Mouse (Mus musculus) embryonic facial prominence, embryonic 12.5 days (tissue): Measurements from ENCODE around the gene Ttc39d. TPM values are rescaled to one million over a fixed set of nuclear protein-coding genes. Genes with fewer than 3 reads are reported as not detected.
"Not testable (repeated sequence)": the region's sequence is repeated elsewhere in the genome, so short reads cannot be mapped to it uniquely, and the experiment has no call there.

Experiments
- ATAC-seq: fragments of 200-750 bp; cut with Nextera tagmentation; 2 replicates; pipeline ENCODE4 v1.8.0; 2017; ENCODE audit not compliant: insufficient number of reproducible peaks, insufficient read depth, low FRiP score, low TSS enrichment
- H3K27ac ChIP-seq: fragments of 300-500 bp; sonication (generic); 2 replicates; pipeline ENCODE4 v1.5.1; 2016; ENCODE audit warnings: mild to moderate bottlenecking
- H3K27me3 ChIP-seq: fragments of 300-500 bp; sonication (generic); 2 replicates; pipeline ENCODE4 v1.6.1; 2016; ENCODE audit warnings: mild to moderate bottlenecking, moderate library complexity
- H3K36me3 ChIP-seq: fragments of 300-500 bp; sonication (generic); 2 replicates; pipeline ENCODE4 v1.6.1; 2016; ENCODE audit warnings: mild to moderate bottlenecking
- H3K4me1 ChIP-seq: fragments of 300-500 bp; sonication (generic); 2 replicates; pipeline ENCODE4 v1.6.1; 2016
- H3K4me2 ChIP-seq: fragments of 300-500 bp; sonication (generic); replicated peaks from 2 replicates; pipeline ENCODE4 v1.6.1; 2016; ENCODE audit warnings: mild to moderate bottlenecking, moderate library complexity
- H3K4me3 ChIP-seq: fragments of 300-500 bp; sonication (generic); 2 replicates; pipeline ENCODE4 v1.5.1; 2016; ENCODE audit warnings: mild to moderate bottlenecking
- H3K9ac ChIP-seq: fragments of 300-500 bp; sonication (generic); 2 replicates; pipeline ENCODE4 v1.6.1; 2016; ENCODE audit warnings: mild to moderate bottlenecking, moderate library complexity
- H3K9me3 ChIP-seq: fragments of 300-500 bp; sonication (generic); 2 replicates; pipeline ENCODE4 v1.6.1; 2016; ENCODE audit warnings: mild to moderate bottlenecking, moderate library complexity
- WGBS: fragments of 180-500 bp; shearing (Covaris S2); methylation state at CpG from one replicate; pipeline ENCODE4 v1.1.7; 2016; 5-methylcytosine and 5-hydroxymethylcytosine counted together
- polyA plus RNA-seq: library from polyadenylated mRNA; unstranded; fragments of >200 nt; fragmentation: Nextera tagmentation; extraction: Ambion mirVana; gene quantifications from 2 replicates; pipeline ENCODE4 v1.2.1, GENCODE M21; 2016

Gene Ttc39d
- polyA plus RNA-seq, 1 experiment from 2014 or later, result 0.10 TPM

- H3K9ac ChIP-seq, result no peak overlapping the region
- H3K4me3 ChIP-seq, result no peak overlapping the region
- 90% methylated on average over 3 of the region's 3 CpGs for WGBS
- no peak for ATAC-seq
- H3K27me3 ChIP-seq, result no peaks in the 10 kb centered on the region
- no peak overlapping the region for H3K27ac ChIP-seq
- H3K4me1 ChIP-seq, result no peaks in the 10 kb centered on the region
- no peaks in the 10 kb centered on the region for H3K9me3 ChIP-seq
- peaks cover 67% of the 10 kb centered on the region for H3K36me3 ChIP-seq
- H3K4me2 ChIP-seq, result no peak overlapping the region
These were observed 8.0 kb upstream of the Ttc39d start for GRCm38 (mm10) chr17:80199160-80199778.

- H3K4me3 ChIP-seq, result peak overlapping the region; percentile 93
- H3K9me3 ChIP-seq, result no peaks in the 10 kb centered on the region
- peak overlapping the region; percentile 99; the same call in 1 of the 2 replicates for H3K27ac ChIP-seq
- H3K9ac ChIP-seq, result peak overlapping the region; percentile 98
- peaks cover 33% of the 10 kb centered on the region for H3K36me3 ChIP-seq
- peaks cover 6% of the 10 kb centered on the region; the same call in 1 of the 2 replicates for H3K4me1 ChIP-seq
- 23% methylated on average over 5 of the region's 5 CpGs for WGBS
- H3K4me2 ChIP-seq, result peak overlapping the region; percentile 89
- H3K27me3 ChIP-seq, result no peaks in the 10 kb centered on the region
- no peak for ATAC-seq
These were observed 1.6 kb upstream of the Ttc39d start for GRCm38 (mm10) chr17:80205657-80206056.

GRCm38 (mm10) chr17:80206301-80206670 is 974 bp upstream of the Ttc39d start:
- H3K4me3 ChIP-seq, result peak overlapping the region; percentile 93
- no peaks in the 10 kb centered on the region for H3K27me3 ChIP-seq
- peak overlapping the region; percentile 99 for H3K27ac ChIP-seq
- WGBS, result under 1% methylated on average over 36 of the region's 36 CpGs
- peaks cover 33% of the 10 kb centered on the region for H3K36me3 ChIP-seq
- ATAC-seq, result peak; percentile 66
- no peaks in the 10 kb centered on the region for H3K9me3 ChIP-seq
- peaks cover 6% of the 10 kb centered on the region; the same call in 1 of the 2 replicates for H3K4me1 ChIP-seq
- peak overlapping the region; percentile 89 for H3K4me2 ChIP-seq
- peak overlapping the region; percentile 98 for H3K9ac ChIP-seq

GRCm38 (mm10) chr17:80213998-80214397 is 6.7 kb downstream of the Ttc39d start:
- H3K4me3 ChIP-seq, H3K4me2 ChIP-seq, H3K27me3 ChIP-seq, H3K36me3 ChIP-seq, H3K9ac ChIP-seq, H3K27ac ChIP-seq, H3K9me3 ChIP-seq, ATAC-seq, H3K4me1 ChIP-seq: not testable (repeated sequence)
- WGBS, result 86% methylated on average over 4 of the region's 4 CpGs

GRCm38 (mm10) chr17:80220131-80220530 is 12.9 kb downstream of the Ttc39d start:
- H3K27ac ChIP-seq, result no peak overlapping the region
- no peak for ATAC-seq
- no peaks in the 10 kb centered on the region for H3K36me3 ChIP-seq
- H3K4me3 ChIP-seq, result no peak overlapping the region
- H3K4me2 ChIP-seq, result no peak overlapping the region
- H3K4me1 ChIP-seq, result peaks cover 4% of the 10 kb centered on the region; the same call in 1 of the 2 replicates
- no peak overlapping the region for H3K9ac ChIP-seq
- H3K27me3 ChIP-seq, result no peaks in the 10 kb centered on the region
- H3K9me3 ChIP-seq, result no peaks in the 10 kb centered on the region
- 67% methylated on average over 2 of the region's 2 CpGs for WGBS

- peaks cover 5% of the 10 kb centered on the region; the same call in 1 of the 2 replicates for H3K4me1 ChIP-seq
- H3K27ac ChIP-seq, result no peak overlapping the region
- WGBS, result 72% methylated on average over 9 of the region's 9 CpGs
- no peak for ATAC-seq
- no peaks in the 10 kb centered on the region for H3K9me3 ChIP-seq
- no peaks in the 10 kb centered on the region for H3K36me3 ChIP-seq
- no peak overlapping the region for H3K4me2 ChIP-seq
- no peak overlapping the region for H3K4me3 ChIP-seq
- no peak overlapping the region for H3K9ac ChIP-seq
- H3K27me3 ChIP-seq, result no peaks in the 10 kb centered on the region
These were observed 13.9 kb downstream of the Ttc39d start for GRCm38 (mm10) chr17:80221202-80221601.

- Histone ChIP-seq H3K4me3 (no peak overlapping the region), H3K27ac (no peak overlapping the region), H3K4me1 (peaks cover 5% of the 10 kb centered on the region; the same call in 1 of the 2 replicates), H3K9me3 (no peaks in the 10 kb centered on the region), H3K4me2 (no peak overlapping the region), H3K36me3 (no peaks in the 10 kb centered on the region), H3K9ac (no peak overlapping the region), H3K27me3 (no peaks in the 10 kb centered on the region)
- whole genome bisulfite sequencing, result 74% methylated on average over 3 of the region's 3 CpGs
- ATAC-seq, result no peak
These were observed 14.8 kb downstream of the Ttc39d start for GRCm38 (mm10) chr17:80221890-80222628.

GRCm38 (mm10) chr17:80223829-80224228 is 16.6 kb downstream of the Ttc39d start:
- Histone ChIP-seq H3K27me3 (no peaks in the 10 kb centered on the region), H3K4me1 (peaks cover 5% of the 10 kb centered on the region; the same call in 1 of the 2 replicates), H3K27ac (peak overlapping the region; percentile 18; the same call in 1 of the 2 replicates), H3K9me3 (no peaks in the 10 kb centered on the region), H3K9ac (peak overlapping the region; percentile 73; the same call in 1 of the 2 replicates), H3K36me3 (peaks cover 4% of the 10 kb centered on the region; the same call in 1 of the 2 replicates), H3K4me3 (peak overlapping the region; percentile 63), H3K4me2 (peak overlapping the region; percentile 70)
- WGBS, result 10% methylated on average over 9 of the region's 9 CpGs
- ATAC-seq, result peak; percentile 64

- Histone ChIP-seq H3K27ac (peak within 1 kb of the TSS; percentile 88), H3K27me3 (no peaks in the 10 kb centered on the region), H3K9ac (peak within 1 kb of the TSS; percentile 73), H3K4me1 (peaks cover 5% of the 10 kb centered on the region; the same call in 1 of the 2 replicates), H3K4me3 (peak within 1 kb of the TSS; percentile 63), H3K4me2 (peak within 1 kb of the TSS; percentile 70), H3K36me3 (peaks cover 8% of the 10 kb centered on the region; the same call in 1 of the 2 replicates), H3K9me3 (no peaks in the 10 kb centered on the region)
- ATAC-seq, result peak; percentile 96
- WGBS, result under 1% methylated on average over 33 of the region's 33 CpGs
These were observed 17.3 kb downstream of the Ttc39d start, which contains the start of gene Gemin6 for GRCm38 (mm10) chr17:80224326-80225116. Gene Gemin6, plus strand, starts transcription at chr17:80224441.

- H3K9me3 ChIP-seq, ATAC-seq: not testable (repeated sequence)
- peak overlapping the region; percentile 88; the same call in 1 of the 2 replicates for H3K27ac ChIP-seq
These were observed 17.9 kb downstream of the Ttc39d start for GRCm38 (mm10) chr17:80225142-80225541.

GRCm38 (mm10) chr17:80229396-80229795 is 22.1 kb downstream of the Ttc39d start:
- no peaks in the 10 kb centered on the region for H3K27me3 ChIP-seq
- H3K27ac ChIP-seq, result no peak overlapping the region
- no peak for ATAC-seq
- H3K9ac ChIP-seq, result no peak overlapping the region
- 90% methylated on average over 2 of the region's 2 CpGs for WGBS
- no peak overlapping the region for H3K4me3 ChIP-seq
- peaks cover 8% of the 10 kb centered on the region; the same call in 1 of the 2 replicates for H3K36me3 ChIP-seq
- no peak overlapping the region for H3K4me2 ChIP-seq
- peaks cover 5% of the 10 kb centered on the region; the same call in 1 of the 2 replicates for H3K4me1 ChIP-seq
- no peaks in the 10 kb centered on the region for H3K9me3 ChIP-seq

More at GRCm38 (mm10) chr17:80225142-80225541, 17.9 kb downstream of the Ttc39d start:
- Histone ChIP-seq H3K4me2 (peak overlapping the region; percentile 70), H3K9ac (peak overlapping the region; percentile 73), H3K4me3 (peak overlapping the region; percentile 63)
- not testable (repeated sequence) for H3K4me1 ChIP-seq, H3K27me3 ChIP-seq, H3K36me3 ChIP-seq
- WGBS, result 47% methylated on average over 5 of the region's 5 CpGs
